Mouse (Mus musculus) CH12.LX (cell line): Measurements from ENCODE around the gene Entpd3.

Experiments
- CTCF ChIP-seq, 2 experiments: IDR thresholded peaks in 1 of 2; conservative IDR thresholded peaks in 1 of 2; 2 replicates each; pipeline ENCODE4 v1.5.1; 2011 to 2012; ENCODE audit warnings: low read depth in 2 of 2, low read length in 2 of 2, improper control_type of control experiment in 1 of 2, inconsistent platforms in 1 of 2, mild to moderate bottlenecking in 1 of 2, moderate library complexity in 1 of 2
- EP300 ChIP-seq: IDR thresholded peaks from 2 replicates; pipeline ENCODE4 v1.6.1; 2011; ENCODE audit warnings: low read length, improper control_type of control experiment
- IRF4 ChIP-seq: IDR thresholded peaks from 2 replicates; pipeline ENCODE4 v1.6.1; 2014; ENCODE audit warnings: low read depth, mild to moderate bottlenecking, inconsistent platforms, low read length, improper control_type of control experiment
- MAX ChIP-seq: IDR thresholded peaks from 2 replicates; pipeline ENCODE4 v1.6.1; 2011; ENCODE audit warnings: low read length, improper control_type of control experiment
- MEF2A ChIP-seq: IDR thresholded peaks from 2 replicates; pipeline ENCODE4 v1.6.1; 2014; ENCODE audit warnings: low read depth, mild to moderate bottlenecking, inconsistent platforms, low read length, improper control_type of control experiment, borderline replicate concordance
- MYC ChIP-seq: IDR thresholded peaks from 2 replicates; pipeline ENCODE4 v1.6.1; 2011; ENCODE audit warnings: low read depth, mild to moderate bottlenecking, improper control_type of control experiment, low read length
- POLR2A ChIP-seq: IDR thresholded peaks from 2 replicates; pipeline ENCODE4 v1.6.1; 2011; ENCODE audit warnings: low read depth, mild to moderate bottlenecking, improper control_type of control experiment, low read length
- ZC3H11A ChIP-seq: IDR thresholded peaks from 2 replicates; pipeline ENCODE4 v1.6.1; 2012; ENCODE audit warnings: low read depth, mild to moderate bottlenecking, inconsistent platforms, low read length, improper control_type of control experiment
- ZKSCAN1 ChIP-seq: IDR thresholded peaks from 2 replicates; pipeline ENCODE4 v1.6.1; 2012; ENCODE audit warnings: low read depth, inconsistent platforms, low read length, improper control_type of control experiment, borderline replicate concordance

GRCm38 (mm10) chr9:120603956-120604355 lies 64.3 kb downstream of the Entpd3 start:
- TF ChIP-seq ZKSCAN1, result no peak
- no peak for TF ChIP-seq CTCF (conservative IDR thresholded peaks at IDR 0.05 in 1 of 2, IDR thresholded peaks at IDR 0.05 in 1 of 2; ENCODE audit: low read depth in 2 of 2, low read length in 2 of 2)
- no peak for TF ChIP-seq EP300
- TF ChIP-seq MAX, result no peak
- no peak for TF ChIP-seq IRF4
- TF ChIP-seq MYC, result no peak
- TF ChIP-seq POLR2A, result no peak
- no peak for TF ChIP-seq ZC3H11A
- TF ChIP-seq MEF2A, result no peak
